Mouse (Mus musculus) kidney, postnatal 25 days (tissue): ENCODE results near the gene Ubtd2.
A peak's percentile ranks its signal among the peaks of the same experiment; 100 is the strongest.

Experiments used
- DNase-seq, 2 experiments: peaks; one replicate each; pipeline ENCODE4 v3.0.0; 2021; ENCODE audit warnings: mixed read lengths in 2 of 2

Ubtd2 gene

GRCm38 (mm10) chr11:32454800-32455506, at the start of gene Ubtd2:
Gene Ubtd2, plus strand, starts transcription at chr11:32455370.
- DNase-seq: peak; percentile 98

DNA sequence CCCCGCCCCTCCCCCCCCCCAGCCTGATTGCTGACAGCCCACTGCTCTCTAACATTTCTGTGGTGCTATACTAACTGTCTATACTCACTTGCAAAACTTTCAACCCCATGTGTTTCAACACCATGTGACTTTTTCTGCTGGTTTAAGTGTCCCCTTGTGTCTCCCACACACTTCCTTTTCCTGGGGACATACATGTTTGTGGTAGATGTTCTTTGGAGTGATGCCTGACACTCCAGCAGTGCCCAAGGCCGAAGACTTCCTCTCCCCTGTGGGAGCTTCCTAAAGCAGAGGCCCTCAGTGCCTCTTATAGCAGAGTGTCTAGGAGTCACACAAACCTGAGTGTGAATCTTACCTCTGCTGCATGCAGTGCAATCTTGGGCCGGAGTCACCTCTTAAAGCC, 47.3 kb upstream of the Ubtd2 start:
- DNase-seq: no peak

DNA sequence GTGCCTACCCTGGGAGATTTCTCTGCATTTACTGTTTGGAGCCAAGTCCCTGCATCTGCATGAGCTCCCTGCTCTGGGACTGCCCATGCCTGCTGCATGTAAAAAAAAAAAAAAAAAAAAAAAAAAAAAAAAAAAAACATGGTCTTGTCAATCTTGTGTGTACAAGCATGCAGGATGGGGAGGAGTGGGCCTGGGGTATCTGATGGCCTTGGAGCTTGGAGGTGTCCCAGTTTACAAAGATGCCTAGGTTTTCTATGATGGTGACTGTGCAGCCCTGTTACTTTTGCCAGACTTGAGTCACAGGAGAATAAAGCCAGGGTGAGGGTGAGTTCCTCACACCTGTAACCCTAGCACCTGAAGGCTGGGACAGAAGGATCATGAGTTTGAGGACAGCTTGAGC, 46.1 kb upstream of the Ubtd2 start:
- DNase-seq: no peak

DNA sequence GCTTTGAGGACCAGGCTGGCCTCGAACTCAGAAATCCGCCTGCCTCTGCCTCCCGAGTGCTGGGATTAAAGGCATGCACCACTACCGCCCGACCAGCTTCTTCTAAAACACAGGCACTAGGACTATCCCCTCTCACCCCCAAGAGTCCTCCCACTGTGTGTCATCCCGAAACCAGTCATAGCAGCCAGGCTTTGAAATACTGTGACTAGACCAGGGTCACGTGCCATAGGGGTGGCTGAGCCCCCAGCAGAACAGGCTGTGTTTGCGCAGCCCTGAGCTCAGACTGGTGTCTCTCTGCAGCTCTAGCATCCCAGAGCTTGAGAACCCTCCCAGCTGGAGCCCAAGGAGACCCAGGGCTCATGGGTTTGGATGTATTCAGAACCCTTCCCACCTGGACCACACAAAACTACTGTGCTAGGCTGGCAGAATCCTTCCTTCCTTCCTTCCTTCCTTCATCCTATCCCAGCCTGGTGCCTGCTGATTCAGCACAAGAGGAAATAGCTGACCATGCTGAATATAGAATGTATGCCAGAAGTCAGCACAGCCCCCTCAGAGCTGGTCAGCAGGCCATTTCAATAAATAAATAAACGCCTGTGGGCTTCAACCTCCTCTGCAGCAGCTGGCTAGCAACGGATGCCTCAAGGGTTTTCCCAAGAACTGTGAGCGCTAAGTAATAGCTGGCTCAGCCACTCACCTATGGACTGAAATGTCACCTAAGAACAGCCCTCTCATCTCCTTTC, 45.2 kb upstream of the Ubtd2 start:
- no peak for DNase-seq

DNA sequence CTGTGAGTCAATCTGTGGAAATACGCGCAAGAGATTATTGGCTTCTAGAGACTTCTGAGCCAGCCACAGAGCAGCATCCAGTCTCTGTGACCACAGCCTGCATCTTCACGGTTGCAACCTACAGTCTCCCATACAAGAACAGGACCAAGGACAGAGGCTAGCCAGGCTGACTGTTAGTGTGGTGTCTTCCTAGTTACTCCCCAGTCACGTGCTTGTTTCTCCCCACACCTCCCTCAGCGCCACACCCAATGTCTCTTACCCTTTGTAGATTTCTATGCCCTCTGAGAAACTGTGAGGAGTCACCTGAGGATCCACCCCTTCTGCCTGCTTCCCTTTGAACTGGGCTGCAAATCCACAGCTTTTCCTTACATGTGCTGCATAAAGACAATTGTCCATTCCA, 35.2 kb upstream of the Ubtd2 start:
- DNase-seq: no peak

DNA sequence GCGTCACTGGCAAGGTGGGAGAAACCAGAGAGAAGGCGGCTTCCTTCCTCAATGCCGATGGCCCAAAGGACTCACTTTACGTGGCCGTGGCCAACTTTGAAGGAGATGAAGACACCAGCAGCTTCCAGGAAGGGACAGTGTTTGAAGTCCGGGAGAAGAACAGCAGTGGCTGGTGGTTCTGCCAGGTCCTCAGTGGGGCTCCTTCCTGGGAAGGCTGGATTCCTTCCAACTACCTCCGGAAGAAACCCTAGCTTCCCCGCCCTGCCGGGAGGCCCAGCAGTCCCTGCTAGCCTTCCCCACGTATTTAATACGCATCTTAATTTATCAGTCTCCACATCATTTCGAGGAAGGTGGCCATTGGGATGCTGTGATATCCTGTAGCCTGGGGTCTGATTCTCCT, 31.9 kb upstream of the Ubtd2 start:
- DNase-seq: no peak

DNA sequence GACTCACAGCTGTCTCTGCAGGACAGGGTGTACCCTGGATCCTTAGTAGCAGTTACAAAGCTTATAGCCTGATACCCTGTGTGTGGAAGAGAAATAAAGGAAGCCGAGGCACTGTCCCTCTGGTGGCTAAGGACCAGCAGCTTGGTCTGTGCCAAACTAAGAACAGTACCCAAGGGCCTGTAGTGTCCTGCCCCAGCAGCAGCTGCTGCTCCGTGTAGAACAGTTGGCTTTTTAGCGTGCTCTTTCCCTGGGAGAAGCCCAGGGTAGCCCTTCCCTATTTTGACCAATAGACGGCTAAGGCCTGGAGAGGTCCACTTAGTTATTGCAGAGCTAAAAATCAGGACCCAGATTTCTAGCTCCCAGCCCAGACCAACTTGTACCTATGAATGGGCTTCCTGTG, 30.6 kb upstream of the Ubtd2 start:
- no peak for DNase-seq

GRCm38 (mm10) chr11:32425043-32425658, 30.0 kb upstream of the Ubtd2 start:
- no peak for DNase-seq

DNA sequence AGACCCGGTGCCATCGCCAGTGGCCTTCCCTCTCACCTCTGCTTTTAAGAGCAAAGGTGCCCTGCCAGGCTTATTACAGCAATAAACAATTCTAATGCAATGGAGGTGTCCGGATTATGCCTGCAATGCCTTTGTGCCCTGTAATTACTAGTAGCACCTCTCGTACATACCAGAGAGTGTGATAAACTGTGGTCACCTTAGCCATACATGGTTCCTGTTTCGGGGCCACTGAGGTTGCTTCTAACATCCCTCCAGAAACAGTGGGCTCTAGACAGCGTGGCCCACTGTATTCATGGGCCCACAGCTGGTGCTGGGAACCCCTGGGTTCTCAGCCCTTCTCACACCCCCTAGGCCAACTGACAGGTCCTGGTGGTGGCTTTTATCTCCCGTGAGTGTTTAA, 27.6 kb upstream of the Ubtd2 start:
- no peak for DNase-seq

GRCm38 (mm10) chr11:32435410-32436060, 19.6 kb upstream of the Ubtd2 start:
- peak; percentile 21 to 51 for DNase-seq

DNA sequence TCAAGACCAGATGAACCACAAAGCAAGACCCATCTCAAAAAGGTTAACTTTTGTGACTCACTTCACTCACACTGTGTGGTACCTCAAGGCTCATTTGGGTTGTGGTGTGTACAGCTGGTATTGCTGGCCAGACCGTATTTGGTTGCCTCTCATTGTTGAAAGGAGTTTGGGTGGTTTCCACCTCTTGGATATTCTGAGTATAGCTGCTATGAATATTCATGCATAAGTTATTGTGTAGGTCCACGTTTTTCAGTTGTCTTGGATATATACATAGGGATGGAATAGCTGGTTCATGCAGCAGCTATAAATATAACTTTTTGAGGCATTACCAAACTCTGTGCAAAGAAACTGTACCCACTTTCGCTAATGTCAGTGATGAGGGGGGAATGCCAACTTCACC, 12.6 kb upstream of the Ubtd2 start:
- DNase-seq: no peak

DNA sequence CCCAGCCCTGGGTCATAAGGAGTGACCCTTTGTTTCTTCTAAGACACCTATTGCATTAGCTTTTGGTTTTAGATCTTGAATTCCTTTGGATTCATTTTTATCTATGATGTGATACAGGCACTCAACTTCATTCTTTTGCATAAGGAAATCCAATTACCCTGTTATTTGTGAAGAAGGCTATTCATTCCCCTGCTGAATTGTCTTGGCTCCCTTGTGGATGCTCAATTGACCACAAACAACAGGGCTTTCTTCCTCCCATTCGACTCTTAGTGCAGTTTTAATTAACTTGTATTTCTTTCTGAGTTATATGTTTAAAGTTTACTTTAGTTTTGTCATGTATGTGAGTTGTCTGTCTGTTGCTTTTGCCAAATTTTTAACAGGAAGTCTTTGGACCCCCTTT, 10.9 kb upstream of the Ubtd2 start:
- DNase-seq: no peak

DNA sequence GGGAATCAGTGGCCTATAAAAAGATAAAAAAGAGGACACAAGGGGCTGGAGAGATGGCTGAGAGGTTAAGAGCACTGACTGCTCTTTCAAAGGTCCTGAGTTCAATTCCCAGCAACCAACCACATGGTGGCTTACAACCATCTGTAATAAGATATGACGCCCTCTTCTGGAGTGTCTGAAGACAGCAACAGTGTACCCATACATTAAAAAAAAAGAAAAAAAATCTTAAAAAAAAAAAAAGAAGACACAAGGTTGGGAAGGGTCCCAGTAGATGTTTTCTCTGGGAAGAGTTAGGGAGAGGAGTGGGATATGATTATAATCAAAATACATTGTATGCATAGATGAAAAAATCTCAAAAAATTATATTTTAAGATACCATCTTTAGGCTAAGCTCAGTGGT, 10.0 kb upstream of the Ubtd2 start:
- DNase-seq: no peak

DNA sequence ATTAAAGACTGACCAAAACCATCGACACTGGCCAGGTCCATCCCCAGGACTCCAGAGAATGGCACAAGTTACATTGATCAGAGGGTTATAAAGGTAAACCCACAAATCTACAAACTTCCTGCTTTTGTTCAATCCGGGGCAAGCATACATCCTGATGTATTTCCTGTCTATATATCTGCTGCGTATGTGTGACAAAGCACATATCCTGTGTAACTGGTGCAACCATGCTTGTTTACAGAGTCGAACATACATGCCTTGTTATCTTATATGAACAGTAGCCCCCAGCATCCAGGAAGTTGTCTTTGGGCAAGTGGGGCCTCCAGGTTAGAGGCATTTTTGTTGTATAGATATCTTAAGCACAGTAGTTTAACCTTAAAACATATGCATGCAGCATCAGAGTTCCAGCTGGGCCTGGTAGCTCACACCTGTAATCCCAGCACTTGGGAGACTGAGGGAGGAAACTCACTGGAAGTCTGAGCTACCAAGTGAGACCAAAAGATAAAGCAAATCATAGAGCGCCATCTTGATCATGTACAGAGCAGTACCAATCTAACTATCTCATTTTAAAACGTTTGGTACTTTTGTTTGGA, 9.4 kb upstream of the Ubtd2 start:
- no peak for DNase-seq

GRCm38 (mm10) chr11:32450216-32450615, 5.0 kb upstream of the Ubtd2 start:
- DNase-seq: peak; percentile 54 to 57

DNA sequence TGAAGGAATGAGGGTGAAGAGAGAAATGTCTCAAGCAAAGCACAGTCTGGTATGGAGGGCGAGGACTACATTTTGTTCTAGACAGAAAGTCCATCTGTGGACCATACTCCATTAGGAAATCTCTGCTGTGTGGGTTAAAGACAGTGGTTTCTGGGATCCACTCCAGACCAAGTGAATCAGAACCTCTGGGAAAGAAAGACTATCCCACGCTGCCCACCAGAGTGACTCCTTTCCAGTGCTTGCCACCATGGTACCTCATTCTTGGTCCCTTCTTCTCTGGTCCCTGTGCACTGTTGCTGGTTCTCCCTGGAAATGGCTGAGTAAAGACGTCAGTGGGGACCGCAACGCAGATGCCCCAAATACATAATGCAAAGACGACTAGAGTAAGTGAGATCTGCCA, 3.9 kb upstream of the Ubtd2 start:
- DNase-seq: no peak

DNA sequence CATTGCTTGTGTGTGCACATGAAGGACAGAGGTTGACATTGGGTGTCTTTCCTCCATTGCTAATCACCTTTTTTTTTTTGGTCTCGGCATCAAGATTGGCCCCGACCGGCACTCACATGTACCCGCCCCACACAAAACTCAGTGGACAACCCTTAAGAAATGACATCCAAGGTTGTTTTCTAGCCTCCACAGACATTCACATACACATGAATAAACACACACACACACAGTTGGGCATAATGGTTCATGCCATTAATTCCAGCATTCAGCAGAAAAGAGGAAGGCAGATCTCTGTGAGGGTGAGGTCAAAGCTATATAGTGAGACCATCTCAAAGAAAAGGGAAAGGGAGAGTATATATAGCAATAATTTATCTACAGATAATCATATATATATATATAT, 2.4 kb upstream of the Ubtd2 start:
- no peak for DNase-seq

- no peak for DNase-seq
Observed at GRCm38 (mm10) chr11:32453353-32453915, 1.7 kb upstream of the Ubtd2 start.

- DNase-seq: no peak
Observed at GRCm38 (mm10) chr11:32454231-32454799, 855 bp upstream of the Ubtd2 start.

DNA sequence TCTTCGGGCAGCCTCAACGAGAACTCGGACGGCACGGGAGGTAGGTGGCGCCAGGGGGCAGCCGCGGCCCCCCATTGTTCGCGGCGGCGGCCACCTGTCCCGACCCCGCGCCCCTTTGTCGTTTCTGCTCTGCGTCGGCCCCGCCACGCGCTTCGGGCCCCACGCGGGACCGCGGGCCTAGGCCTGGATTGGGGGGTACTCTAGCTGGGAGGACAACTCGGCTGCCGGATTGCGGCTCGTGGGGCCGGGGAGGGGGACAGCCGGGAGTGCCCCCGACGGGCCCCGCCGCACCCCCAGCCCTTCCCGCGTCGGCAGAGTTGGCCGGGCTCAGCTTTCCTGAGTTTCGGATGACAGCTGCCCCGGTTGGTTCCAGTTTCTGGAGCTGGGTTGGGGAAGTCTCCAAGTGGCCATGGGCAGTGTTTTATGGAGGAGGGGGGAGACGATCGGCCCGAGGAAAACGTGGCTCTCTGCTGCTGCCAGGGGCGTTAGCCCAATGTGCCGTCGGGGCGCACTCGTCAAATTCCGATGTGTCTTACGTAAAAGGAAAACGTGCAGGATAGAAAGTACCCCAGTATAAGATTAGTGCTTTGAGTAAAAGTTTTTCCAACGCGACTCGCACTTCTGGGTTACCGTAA, 454 bp downstream of the Ubtd2 start:
- peak; percentile 24 to 56 for DNase-seq

DNA sequence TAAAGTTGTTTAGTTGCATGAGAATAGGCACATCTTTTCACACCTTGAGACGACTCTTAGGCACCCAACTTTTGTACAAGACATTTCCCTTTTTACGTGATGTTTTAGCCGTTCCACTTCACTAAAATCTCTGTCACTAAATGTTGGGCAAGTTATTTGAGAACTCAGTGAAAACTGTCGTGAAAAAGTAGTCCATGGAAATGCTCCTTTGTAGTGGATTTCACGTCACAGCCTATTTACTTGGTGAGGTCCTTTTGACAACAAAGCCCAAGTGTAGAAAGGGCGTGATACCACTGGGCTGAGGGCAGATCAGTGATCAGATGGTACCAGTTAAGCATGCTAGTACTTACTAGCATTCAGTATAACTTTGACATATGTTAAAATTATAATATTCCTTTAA, 1.2 kb downstream of the Ubtd2 start:
- DNase-seq: no peak

DNA sequence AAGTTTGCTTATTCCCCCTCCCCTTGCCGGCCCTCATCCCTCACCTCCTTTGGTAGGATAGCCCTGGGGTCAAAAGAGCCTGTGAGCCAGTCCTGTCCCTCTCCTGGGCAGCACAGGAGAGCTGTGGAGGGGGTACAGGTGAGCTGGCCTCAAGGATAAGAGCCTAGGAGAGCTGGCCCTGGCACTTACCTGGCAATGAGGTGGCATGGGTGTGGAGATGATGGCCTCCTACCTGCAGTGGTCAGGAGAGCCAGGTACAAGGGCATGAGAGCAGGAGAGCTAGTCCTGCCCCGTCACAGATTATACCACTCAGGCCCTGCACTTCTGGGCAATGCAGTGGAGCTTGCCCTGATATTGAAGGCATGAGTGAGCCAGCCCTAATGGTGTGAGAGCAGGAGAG, 9.1 kb downstream of the Ubtd2 start:
- no peak for DNase-seq
